Mouse (Mus musculus): ENCODE measurements at regions not wholly inside any gene's neighbourhood (a gene's known extent, or its start where the extent isn't known, plus 50 kb on each side); places are given as distances from the start of the nearest gene placed in this dataset.
A peak's percentile ranks its signal among the peaks of the same experiment; 100 is the strongest.

- peak; percentile 29 for DNase-seq (ENCODE audit: low read depth, low spot score)
These were observed 497.9 kb downstream of the Med13l start for GRCm38 (mm10) chr5:119058231-119058851.

GRCm38 (mm10) chr5:119059223-119059622, 498.7 kb downstream of the Med13l start:
- DNase-seq (ENCODE audit: low read depth, low spot score) = no peak

GRCm38 (mm10) chr5:119060886-119061285, 500.4 kb downstream of the Med13l start:
- DNase-seq (ENCODE audit: low read depth, low spot score) = no peak

GRCm38 (mm10) chr5:119062478-119062877, 502.0 kb downstream of the Med13l start:
- no peak for DNase-seq (ENCODE audit: low read depth, low spot score)

- no peak for DNase-seq (ENCODE audit: low read depth, low spot score)
These were observed 506.2 kb downstream of the Med13l start for GRCm38 (mm10) chr5:119066666-119067065.

GRCm38 (mm10) chr5:119069765-119070333, 509.4 kb downstream of the Med13l start:
- no peak for DNase-seq (ENCODE audit: low read depth, low spot score)

GRCm38 (mm10) chr5:119072712-119073111, 512.2 kb downstream of the Med13l start:
- DNase-seq (ENCODE audit: low read depth, low spot score) = no peak

- no peak for DNase-seq (ENCODE audit: low read depth, low spot score)
These were observed 520.3 kb downstream of the Med13l start for GRCm38 (mm10) chr5:119080747-119081146.

- DNase-seq (ENCODE audit: low read depth, low spot score) = no peak
These were observed 522.4 kb downstream of the Med13l start for GRCm38 (mm10) chr5:119082895-119083294.

- no peak for DNase-seq (ENCODE audit: low read depth, low spot score)
These were observed 537.2 kb downstream of the Med13l start for GRCm38 (mm10) chr5:119097576-119098193.

- DNase-seq (ENCODE audit: low read depth, low spot score) = no peak
These were observed 539.3 kb downstream of the Med13l start for GRCm38 (mm10) chr5:119099817-119100216.

GRCm38 (mm10) chr5:119103503-119103902, 543.0 kb downstream of the Med13l start:
- DNase-seq (ENCODE audit: low read depth, low spot score) = no peak

- no peak for DNase-seq (ENCODE audit: low read depth, low spot score)
These were observed 547.4 kb downstream of the Med13l start for GRCm38 (mm10) chr5:119107898-119108297.

- DNase-seq (ENCODE audit: low read depth, low spot score) = no peak
These were observed 549.0 kb downstream of the Med13l start for GRCm38 (mm10) chr5:119109501-119109900.

- DNase-seq (ENCODE audit: low read depth, low spot score) = no peak
These were observed 553.6 kb downstream of the Med13l start for GRCm38 (mm10) chr5:119114074-119114473.

- DNase-seq (ENCODE audit: low read depth, low spot score) = no peak
These were observed 544.7 kb upstream of the Tbx3 start for GRCm38 (mm10) chr5:119125745-119126144.

GRCm38 (mm10) chr5:119130176-119130575, 540.3 kb upstream of the Tbx3 start:
- no peak for DNase-seq (ENCODE audit: low read depth, low spot score)

- DNase-seq (ENCODE audit: low read depth, low spot score) = no peak
These were observed 539.0 kb upstream of the Tbx3 start for GRCm38 (mm10) chr5:119131461-119131860.

GRCm38 (mm10) chr5:119133378-119133777, 537.1 kb upstream of the Tbx3 start:
- DNase-seq (ENCODE audit: low read depth, low spot score) = no peak

- DNase-seq (ENCODE audit: low read depth, low spot score) = no peak
These were observed 533.6 kb upstream of the Tbx3 start for GRCm38 (mm10) chr5:119136916-119137315.

- DNase-seq (ENCODE audit: low read depth, low spot score) = no peak
These were observed 533.1 kb upstream of the Tbx3 start for GRCm38 (mm10) chr5:119137409-119137808.

GRCm38 (mm10) chr5:119137821-119138221, 532.6 kb upstream of the Tbx3 start:
- no peak for DNase-seq (ENCODE audit: low read depth, low spot score)

GRCm38 (mm10) chr5:119138293-119138692, 532.2 kb upstream of the Tbx3 start:
- DNase-seq (ENCODE audit: low read depth, low spot score) = no peak

All from skeletal muscle tissue, adult 2 months (tissue).